Mouse (Mus musculus) cerebellum, adult 2 months (tissue): ENCODE results near the gene Tlnrd1. TPM values are rescaled to one million over a fixed set of nuclear protein-coding genes. Genes with fewer than 3 reads are reported as not detected.
A peak's percentile ranks its signal among the peaks of the same experiment; 100 is the strongest.

Source experiments
- DNase-seq, 2 experiments: peaks; one replicate each; pipeline ENCODE4 v3.0.0; 2021
- H3K27ac ChIP-seq: fragments of 200-500 bp; 2 replicates; pipeline ENCODE4 v1.5.1; 2012; ENCODE audit warnings: low read length, control low read depth, inconsistent platforms; ENCODE audit not compliant: insufficient read depth
- H3K27me3 ChIP-seq: fragments of 200-500 bp; 2 replicates; pipeline ENCODE4 v1.6.1; 2012; ENCODE audit warnings: inconsistent platforms, mild to moderate bottlenecking, low read length, moderate library complexity; ENCODE audit not compliant: control insufficient read depth, insufficient read depth
- H3K4me1 ChIP-seq: fragments of 200-500 bp; 2 replicates; pipeline ENCODE4 v1.6.1; 2011; ENCODE audit warnings: low read length; ENCODE audit not compliant: control insufficient read depth, insufficient read depth
- H3K4me3 ChIP-seq: fragments of 200-500 bp; replicated peaks from 2 replicates; pipeline ENCODE3; 2011; ENCODE audit warnings: mild to moderate bottlenecking, low read depth, low read length, control low read depth; ENCODE audit not compliant: insufficient read depth
- CTCF ChIP-seq: fragments of 200-500 bp; IDR thresholded peaks from 2 replicates; pipeline ENCODE4 v1.5.1; 2011; ENCODE audit warnings: low read depth, mild to moderate bottlenecking, control low read depth, low read length, moderate library complexity, borderline replicate concordance; ENCODE audit not compliant: insufficient read depth
- POLR2A ChIP-seq: fragments of 200-500 bp; IDR thresholded peaks from 2 replicates; pipeline ENCODE4 v1.6.1; 2011; ENCODE audit warnings: low read length, control low read depth, borderline replicate concordance; ENCODE audit not compliant: insufficient read depth
- WGBS: fragments of 180-500 bp; shearing (Covaris S2); methylation state at CpG from one replicate; pipeline ENCODE4 v1.1.7; 2018; 5-methylcytosine and 5-hydroxymethylcytosine counted together
- polyA plus RNA-seq: library from polyadenylated mRNA; depleted of rRNA; stranded (reverse); fragments of >200 nt; gene quantifications from 2 replicates; pipeline ENCODE4 v1.2.3, GENCODE M21; 2012

Gene Tlnrd1
- polyA plus RNA-seq, 1 experiment = 23.4 TPM

- 14% methylated on average over 56 of the region's 56 CpGs for WGBS
- H3K4me1 ChIP-seq = peaks cover 9% of the 10 kb centered on the region; the same call in 1 of the 2 replicates
These were observed 1.4 kb downstream of the Tlnrd1 start for GRCm38 (mm10) chr7:83882633-83883275.

DNA sequence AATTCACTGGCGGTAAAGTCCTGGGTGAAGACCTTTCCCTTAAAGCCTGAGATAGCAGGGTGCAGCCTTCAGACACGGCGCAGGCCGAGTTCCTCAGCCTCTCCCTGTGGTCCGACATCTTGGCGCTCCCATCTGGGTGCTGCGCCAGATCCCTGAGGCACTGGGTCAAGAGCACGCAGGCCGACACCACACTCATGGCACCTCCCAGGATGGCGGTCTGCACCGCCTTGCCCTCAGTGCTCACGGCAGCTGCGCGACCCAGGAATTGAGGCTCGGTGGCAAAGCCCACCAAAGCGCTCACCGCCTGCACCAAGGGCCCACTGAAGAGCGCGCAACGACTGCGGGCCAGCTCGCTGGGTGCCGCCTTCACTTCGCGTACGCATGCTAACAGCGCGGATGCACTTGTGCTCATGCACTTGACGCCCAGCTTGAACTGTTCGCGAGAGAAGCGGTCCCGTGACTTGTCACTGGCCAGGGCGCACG lies 1.9 kb downstream of the Tlnrd1 start:
- WGBS = 88% methylated on average over 35 of the region's 35 CpGs
- peaks cover 9% of the 10 kb centered on the region; the same call in 1 of the 2 replicates for H3K4me1 ChIP-seq
- no peaks in the 10 kb centered on the region for H3K27me3 ChIP-seq
- H3K4me3 ChIP-seq = peak overlapping the region; percentile 80
- no peak for TF ChIP-seq POLR2A
- no peak for TF ChIP-seq CTCF
- peak in 1 of 2 experiments; percentile 35 for DNase-seq
- no peak overlapping the region for H3K27ac ChIP-seq

More at GRCm38 (mm10) chr7:83882633-83883275, 1.4 kb downstream of the Tlnrd1 start:
- Histone ChIP-seq H3K27ac (peak overlapping the region; percentile 97; the same call in 1 of the 2 replicates), H3K4me3 (peak overlapping the region; percentile 80), H3K27me3 (no peaks in the 10 kb centered on the region)
- TF ChIP-seq POLR2A (no peak), CTCF (no peak)
- peak; percentile 58 to 68 for DNase-seq

DNA sequence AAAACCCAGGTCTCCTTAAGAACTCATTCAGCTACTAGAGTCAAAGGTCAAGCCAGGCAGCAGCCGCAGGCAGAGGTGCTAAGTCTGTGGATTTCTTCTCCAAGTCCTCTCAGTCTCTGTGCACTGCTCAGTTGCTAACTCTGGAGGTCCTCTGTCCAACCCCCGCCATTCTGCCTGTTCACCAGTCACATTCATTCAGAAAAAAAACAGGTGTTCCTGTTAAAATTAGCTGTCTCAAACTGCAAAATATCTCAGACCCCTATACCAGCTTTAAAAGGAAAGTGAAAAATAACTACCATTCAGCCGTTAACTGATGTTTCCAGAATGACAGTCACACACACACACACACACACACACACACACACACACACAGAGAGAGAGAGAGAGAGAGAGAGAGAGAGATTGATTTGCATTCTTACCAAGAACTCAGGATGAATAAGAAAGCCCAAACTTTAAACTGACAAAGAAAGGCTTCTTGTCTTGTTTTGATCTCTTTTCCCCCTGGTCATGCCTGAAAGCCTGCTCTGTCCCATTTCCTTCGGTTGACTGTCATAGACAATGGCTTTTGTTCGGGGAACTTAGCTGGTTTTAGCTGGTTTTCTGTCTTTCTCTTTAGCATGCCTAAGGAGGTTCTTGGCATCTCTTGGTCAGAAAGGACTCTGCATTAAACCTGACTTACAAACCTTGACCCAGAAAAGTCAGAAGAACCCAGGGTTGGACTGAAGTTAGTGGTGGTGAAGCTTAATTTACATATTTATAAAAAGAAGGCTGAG lies 5.2 kb downstream of the Tlnrd1 start:
- Histone ChIP-seq H3K27ac (peak overlapping the region; percentile 48; the same call in 1 of the 2 replicates), H3K4me1 (peaks cover 11% of the 10 kb centered on the region; the same call in 1 of the 2 replicates), H3K27me3 (no peaks in the 10 kb centered on the region), H3K4me3 (peak overlapping the region; percentile 10)
- WGBS = 51% methylated on average over 5 of the region's 5 CpGs
- TF ChIP-seq CTCF (no peak), POLR2A (no peak)
- DNase-seq = peak in 1 of 2 experiments; percentile 35

DNA sequence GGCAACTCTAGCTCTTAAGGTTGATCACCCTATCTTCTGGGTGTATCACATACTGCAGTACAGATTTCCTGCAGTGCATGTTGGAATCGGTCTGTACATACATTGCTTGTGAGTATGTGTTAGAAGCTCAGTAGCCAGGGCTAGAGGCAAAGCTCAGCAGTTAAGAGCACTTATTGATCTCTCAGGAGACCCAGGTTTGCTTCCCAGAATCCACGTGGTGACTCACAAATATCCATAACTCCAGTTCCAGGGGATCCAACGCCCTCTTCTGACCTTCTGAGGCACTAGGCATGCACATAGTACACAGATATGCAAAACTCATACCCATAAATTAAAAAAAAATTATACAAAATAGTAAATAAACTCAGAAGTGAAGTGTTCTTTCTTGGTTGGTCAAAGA lies 7.0 kb downstream of the Tlnrd1 start:
- Histone ChIP-seq H3K4me1 (peaks cover 10% of the 10 kb centered on the region), H3K27me3 (no peaks in the 10 kb centered on the region), H3K4me3 (no peak overlapping the region), H3K27ac (no peak overlapping the region)
- WGBS = 77% methylated on average over 3 of the region's 3 CpGs
- DNase-seq = no peak
- TF ChIP-seq POLR2A (no peak), CTCF (no peak)

DNA sequence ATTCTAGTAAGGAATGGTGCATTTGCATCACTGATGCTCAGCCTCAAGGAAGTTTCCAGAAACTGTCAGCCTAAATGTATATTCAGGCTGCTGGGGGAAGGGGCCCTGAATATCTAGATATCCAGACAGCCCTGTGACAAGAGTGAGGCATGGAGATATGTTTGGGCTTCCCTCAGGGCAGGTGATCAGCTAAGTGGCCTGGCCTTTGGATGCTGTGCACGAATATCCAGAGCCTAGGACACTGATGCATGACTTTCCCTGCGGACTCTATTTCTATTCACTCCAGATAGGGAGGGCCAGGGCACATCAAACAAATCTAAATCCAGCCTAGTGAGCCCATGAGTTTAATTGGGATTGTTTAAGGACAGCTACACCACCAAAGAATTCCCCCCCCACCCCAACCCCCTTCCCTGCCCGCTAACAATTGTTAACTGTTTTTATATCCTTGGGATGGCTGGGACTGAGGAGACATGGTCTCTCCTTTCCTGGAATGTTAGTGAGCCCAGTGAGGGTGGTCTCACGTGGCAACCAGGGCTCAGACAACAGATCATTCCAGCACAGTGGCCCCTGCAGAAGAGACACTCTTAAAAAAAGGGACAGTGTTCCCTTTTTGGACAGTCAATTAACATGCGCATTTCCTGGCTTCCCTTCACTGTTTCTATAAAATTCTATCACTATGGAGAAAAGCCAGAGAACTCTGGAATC lies 14.1 kb downstream of the Tlnrd1 start:
- H3K4me1 ChIP-seq = peaks cover 9% of the 10 kb centered on the region
- H3K27ac ChIP-seq = no peak overlapping the region
- TF ChIP-seq CTCF = no peak
- TF ChIP-seq POLR2A = no peak
- DNase-seq = no peak
- H3K4me3 ChIP-seq = no peak overlapping the region
- no peaks in the 10 kb centered on the region for H3K27me3 ChIP-seq
- 72% methylated on average over 5 of the region's 5 CpGs for WGBS

DNA sequence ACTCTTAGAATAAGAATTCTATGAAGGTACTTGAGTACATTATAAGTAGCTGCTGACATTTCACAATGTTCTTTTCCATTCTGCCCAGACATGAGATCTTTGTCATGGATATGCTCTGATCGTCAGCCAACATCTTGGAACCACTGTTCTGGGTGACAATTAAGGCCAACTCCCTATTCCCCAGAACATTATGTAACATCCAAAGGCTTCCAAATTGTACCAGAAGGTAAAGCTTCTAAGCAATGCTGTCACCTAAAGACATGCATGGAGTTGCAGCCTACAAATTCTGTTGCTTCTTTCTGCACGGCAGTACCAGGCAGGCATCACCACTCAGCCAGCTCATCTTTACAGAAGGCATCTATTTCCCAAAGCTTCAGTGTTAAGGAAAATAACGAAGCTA lies 15.9 kb downstream of the Tlnrd1 start:
- WGBS = 68% methylated on average over 3 of the region's 3 CpGs
- Histone ChIP-seq H3K4me3 (no peak overlapping the region), H3K27ac (no peak overlapping the region), H3K4me1 (peaks cover 4% of the 10 kb centered on the region), H3K27me3 (no peaks in the 10 kb centered on the region)
- no peak for DNase-seq
- no peak for TF ChIP-seq CTCF

DNA sequence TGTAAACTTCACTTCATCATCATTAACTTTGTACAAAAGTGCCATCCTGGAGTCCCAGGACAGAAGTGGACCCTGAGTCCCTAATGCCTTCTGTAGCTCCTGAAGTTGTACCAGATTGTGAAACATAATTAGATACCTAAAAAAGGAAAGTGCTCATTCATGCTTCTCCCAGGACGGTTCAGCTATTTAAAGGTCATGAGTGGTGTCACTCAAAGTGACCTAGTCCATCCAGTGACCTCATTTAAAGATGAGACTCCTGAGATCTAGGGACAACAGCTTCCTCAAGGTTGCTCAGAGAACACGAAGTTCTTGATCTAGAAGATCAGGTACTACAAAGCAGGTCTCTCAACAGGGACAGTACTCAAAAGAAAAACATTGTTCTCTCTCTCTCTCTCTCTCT lies 20.6 kb downstream of the Tlnrd1 start:
- WGBS = 58% methylated on average over 2 of the region's 2 CpGs
- no peak overlapping the region for H3K27ac ChIP-seq
- TF ChIP-seq POLR2A (no peak), CTCF (no peak)
- H3K4me3 ChIP-seq = no peak overlapping the region
- H3K4me1 ChIP-seq = no peaks in the 10 kb centered on the region
- DNase-seq = peak in 1 of 2 experiments; percentile 28
- H3K27me3 ChIP-seq = no peaks in the 10 kb centered on the region
